Mouse (Mus musculus): ENCODE measurements around the gene Cox17.
A peak's percentile ranks its signal among the peaks of the same experiment; 100 is the strongest.

Gene Cox17

DNA sequence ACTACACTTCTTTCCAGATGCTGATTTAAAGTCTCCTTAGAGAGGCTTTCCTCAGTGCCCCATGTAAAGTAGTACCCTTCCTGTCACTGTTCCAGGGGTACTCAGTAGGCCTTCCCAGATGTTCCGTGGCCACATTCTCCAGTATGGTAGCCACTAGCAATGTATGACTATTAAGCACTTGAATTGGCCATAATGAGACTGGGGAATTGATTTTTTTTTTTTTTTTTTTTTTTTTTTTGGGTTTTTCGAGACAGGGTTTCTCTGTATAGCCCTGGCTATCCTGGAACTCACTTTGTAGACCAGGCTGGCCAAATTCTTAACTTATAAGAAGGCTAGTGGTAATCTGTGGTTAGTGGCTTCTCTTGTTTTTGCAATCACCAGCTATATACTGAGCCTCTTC is 3.1 kb downstream of the Cox17 start:
- no peak for DNase-seq (ENCODE audit: low spot score)

DNA sequence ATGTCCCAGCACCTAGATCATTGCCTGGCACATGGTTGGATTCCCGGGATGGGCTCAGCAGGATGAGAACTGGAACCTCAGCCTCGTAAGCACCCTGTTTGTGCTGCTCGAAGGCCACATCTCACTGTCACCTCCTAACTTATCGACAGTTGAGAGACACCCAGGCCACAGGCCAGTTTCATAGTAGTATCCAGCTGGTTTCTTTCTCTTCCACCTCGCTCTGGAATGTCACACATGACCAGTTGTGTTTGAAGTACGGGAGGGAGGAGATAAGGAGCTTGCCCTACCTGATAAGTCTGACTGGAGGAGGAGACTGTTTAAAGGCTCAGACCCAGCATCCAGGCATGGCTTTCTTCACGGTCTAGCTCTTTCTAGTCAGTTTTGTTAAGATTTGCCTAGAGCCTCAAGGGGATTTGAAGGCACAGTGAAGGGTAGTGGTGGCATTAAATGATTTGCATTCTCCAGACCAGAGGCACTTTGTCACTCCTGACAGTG is 3.6 kb downstream of the Cox17 start:
- no peak for DNase-seq (ENCODE audit: low spot score)

DNA sequence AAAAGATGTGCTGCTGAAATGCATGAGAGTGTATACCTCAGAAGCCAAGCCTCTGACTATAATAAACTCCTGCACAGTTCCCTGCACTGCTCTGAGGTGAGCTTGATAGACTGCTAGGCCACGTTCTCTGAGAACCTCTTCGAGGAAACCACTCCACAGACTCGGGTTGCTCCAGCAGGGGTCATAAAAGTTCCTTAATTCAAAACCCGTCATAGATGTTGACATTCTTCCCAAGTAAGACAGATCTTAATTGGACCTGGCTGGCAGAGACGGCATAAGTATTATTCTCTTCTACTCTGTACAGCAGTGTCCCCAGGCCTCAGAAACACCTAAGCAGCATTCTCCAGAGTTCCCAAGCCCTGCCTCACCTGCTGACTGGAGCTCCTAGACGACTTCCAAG is 4.1 kb downstream of the Cox17 start:
- no peak for DNase-seq (ENCODE audit: low spot score)

DNA sequence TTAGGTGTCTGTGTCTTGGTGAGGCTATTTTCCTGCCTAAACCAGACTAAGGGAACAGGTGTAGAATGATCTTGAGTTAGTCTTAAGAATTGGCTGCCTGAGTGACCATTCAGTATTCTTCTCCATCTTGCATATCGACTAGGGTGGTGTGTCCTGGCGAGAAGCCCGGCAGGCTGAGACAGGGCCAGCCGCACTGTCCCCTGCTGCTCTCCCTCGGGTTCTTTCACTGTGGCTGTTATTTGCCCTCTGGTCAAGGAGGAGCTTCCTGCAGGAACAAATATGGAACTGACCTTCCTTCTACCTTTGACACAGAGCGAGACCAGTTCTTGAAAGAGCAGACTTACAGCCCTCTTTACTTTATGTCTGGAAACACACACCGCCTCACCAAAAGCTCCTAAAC is 5.2 kb downstream of the Cox17 start:
- no peak for DNase-seq (ENCODE audit: low spot score)

DNA sequence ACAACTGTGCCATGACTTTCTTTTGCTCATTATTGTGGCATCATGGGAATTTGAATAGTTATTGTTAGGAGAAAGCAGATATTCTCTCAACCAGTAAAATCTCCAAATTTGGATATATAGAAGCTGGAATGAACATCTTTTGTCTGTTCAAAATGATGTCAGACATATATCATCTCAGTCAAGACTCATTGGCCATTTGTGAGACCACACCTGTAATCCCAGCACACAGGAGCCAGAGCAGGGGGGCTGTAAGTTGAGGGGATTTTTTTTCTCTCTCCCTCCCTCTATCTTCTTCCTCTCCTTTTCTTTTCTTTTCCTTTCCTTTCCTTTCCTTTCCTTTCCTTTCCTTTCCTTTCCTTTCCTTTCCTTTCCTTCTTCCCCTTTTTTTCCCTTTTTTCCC is 6.1 kb downstream of the Cox17 start:
- DNase-seq (ENCODE audit: low spot score) = no peak

DNA sequence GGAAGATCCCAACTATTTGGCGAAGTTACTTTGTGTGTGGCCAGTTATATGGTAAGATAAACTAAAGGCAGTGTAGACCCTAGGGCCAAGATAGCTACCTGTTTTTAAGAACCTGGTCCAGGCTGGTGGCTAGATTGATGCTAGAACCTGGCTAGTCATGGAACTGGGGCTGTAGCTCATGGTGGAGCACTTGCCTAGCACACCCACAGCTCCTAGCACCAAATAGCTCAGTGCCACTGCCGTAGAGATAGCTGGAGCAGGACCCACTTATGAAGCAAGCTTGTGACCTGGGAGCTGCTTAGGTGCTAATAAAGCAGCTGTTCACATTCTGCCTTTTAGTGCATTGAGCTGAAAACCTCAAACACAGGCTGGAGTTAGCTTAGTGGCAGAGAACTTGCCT is 6.9 kb downstream of the Cox17 start:
- no peak for DNase-seq (ENCODE audit: low spot score)

DNA sequence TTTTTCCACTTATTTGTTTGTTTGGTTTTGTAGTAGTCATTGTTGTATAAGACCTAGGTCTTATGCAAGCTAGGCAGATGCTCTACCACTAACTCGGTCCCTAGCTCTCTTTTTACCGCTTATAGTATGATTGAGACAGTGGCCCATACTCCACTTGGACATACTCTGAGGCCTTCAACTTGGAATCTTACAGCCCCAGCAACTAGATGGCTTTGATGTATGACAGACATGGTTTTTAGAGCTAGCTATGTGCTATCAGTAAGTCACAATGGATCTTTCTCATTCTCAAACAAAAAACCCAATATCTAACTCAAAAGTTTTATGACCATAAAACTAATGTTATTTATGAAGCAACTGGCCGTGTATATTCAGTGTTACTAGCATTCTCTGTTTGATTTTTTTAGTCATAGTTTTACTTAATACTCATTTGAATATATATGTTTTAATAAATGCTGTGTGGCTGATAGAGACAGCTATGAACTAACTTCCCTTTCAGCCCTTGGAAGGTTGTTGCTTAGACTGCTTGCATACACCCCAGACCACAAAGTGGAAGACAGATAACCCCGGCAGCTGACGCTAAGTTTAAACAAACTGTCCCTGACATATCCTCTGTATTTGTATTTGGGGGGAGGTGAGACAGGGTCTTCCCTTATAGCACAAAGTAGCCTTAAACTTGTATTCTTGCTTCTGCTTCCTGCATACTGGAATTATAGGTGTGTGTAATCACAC is 7.6 kb downstream of the Cox17 start:
- no peak for DNase-seq (ENCODE audit: low spot score)

DNA sequence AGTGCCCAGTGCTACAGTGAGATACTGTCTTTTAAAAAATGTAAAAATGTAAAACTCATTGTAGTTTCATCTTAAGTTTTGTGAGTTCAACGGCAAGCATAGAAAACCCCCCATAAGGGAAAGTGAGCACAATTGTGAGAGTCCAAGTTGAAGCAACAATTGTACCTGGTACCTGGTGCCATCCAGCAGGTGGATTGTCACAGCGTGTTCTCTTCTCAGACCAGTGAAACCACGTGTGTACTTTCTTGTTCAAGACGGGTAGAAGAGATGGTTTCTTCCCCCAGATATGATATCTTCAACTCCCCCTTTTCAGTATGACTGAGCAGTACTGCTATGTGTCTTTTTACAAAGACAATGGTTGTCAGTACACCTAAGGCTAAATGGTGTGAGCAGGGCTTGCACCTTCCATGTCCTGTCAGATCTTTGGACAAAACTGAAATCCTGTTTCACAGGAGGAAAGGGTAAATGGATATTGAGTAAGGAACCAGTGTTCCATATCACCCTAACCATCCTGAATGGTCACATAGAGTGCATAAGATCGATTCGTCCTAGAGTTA is 11.5 kb downstream of the Cox17 start:
- no peak for DNase-seq (ENCODE audit: low spot score)

DNA sequence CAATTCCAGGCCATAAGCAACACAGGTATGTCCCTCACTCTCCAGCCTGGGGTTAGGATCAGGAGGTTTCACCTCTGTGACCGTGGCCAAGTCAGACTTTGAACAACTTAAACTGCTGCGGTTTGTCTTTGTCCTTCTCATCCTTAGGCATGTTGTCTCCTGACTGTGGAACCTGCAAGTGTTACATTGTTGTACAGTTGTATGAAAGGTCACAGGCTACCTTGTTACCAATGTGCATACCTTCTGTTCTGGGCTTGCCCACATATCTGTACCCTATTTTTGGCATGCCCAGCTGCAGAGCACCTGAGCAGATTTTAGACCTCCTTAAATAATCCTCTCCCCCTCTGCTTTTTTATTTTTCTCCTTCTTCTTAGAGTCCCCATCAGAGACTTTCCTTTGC is 12.4 kb downstream of the Cox17 start:
- no peak for DNase-seq (ENCODE audit: low spot score)

DNA sequence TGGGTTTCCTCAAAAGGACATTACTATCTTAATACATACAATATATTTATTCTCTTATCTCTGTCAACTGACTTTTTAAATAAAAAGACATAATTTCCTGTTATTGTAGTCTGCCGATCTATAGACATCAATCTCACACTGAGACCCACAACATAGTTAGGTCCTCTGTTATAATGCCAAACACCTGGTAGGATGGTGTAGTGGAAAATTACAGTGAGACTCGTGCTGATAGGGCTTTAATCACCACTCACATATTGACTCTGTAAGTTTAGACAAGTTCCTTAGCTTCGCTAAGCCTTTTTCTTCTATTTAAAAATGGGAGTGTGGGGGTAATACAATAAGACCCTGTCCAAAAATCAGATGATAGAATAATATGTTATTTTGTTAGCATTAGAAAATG is 13.1 kb downstream of the Cox17 start:
- no peak for DNase-seq (ENCODE audit: low spot score)

DNA sequence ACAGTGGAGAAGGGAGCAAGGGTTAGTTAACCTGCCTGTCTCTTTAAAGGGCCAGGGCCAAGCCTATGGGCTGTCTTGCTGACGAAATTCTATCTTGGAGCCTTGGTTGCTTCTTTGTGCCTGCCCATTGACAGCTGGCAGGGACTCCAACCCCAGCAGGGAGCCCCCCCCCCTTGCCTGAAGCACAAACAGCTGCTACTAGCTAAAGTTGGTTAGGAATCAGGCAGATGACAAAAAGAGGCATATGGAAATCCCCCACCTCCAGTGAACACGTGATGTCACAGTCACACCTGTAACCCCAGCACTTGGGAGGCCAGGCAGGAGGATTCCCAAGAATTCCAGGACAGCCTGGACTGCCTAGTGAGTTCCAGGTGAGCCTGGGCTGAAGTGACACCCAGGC is 13.5 kb downstream of the Cox17 start:
- DNase-seq (ENCODE audit: low spot score) = no peak

DNA sequence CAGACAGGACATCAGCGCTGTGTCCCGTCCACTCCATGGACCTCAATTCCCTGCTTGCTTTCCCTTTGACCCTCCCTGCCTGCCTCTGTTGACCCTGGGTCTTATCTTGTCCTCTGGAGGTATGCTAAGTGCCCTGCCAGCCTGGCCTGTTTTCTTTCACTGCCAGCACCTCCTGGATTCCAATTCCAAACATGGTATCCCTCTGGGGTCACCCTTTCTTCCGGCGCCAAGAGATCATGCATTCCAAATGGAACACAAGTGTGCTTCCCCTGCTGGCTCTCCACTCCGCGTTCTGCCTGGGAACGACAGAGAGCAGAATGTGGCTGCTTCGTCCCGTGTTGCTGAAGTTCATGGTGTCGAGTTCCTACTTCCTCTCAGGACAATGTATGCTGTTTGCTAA is 15.1 kb downstream of the Cox17 start, which contains the start of gene Popdc2:
Gene Popdc2 (plus strand): TSS at position 277 of the 400 bp plus-strand sequence.
- peak; percentile 40 for DNase-seq (ENCODE audit: low spot score)

DNA sequence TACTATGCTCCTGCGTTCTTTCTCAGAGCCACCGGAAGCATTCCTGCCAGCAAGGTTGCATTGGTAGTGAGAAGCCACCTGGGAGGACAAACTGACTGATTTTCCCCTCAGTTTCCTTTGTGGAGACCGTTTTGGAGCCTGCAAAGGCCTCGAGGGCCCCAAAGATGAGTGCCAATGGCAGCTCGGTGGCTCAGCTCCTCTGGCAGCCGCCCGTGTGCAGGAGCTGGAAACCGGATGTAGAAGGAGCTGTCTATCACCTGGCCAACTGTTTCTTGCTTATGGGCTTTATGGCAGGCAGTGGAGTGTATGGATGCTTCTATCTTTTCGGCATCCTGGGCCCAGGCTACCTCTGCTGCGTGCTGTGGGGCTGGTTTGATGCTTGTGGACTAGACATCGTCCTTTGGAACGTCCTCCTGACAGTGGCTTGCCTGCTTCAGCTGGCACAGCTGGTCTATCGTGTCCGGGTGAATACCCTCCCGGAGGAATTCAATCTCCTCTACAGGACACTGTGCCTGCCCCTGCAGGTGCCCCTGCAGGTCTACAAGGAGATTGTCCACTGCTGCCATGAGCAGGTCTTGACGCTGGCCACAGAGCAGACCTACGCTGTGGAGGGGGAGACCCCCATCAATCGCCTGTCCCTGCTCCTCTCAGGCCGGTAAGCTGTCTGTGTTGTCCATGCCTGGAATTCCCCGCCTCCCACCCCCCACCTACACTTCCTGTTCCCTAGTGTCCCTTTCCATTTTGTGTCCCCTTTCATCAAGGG is 15.9 kb downstream of the Cox17 start:
- no peak for DNase-seq (ENCODE audit: low spot score)

DNA sequence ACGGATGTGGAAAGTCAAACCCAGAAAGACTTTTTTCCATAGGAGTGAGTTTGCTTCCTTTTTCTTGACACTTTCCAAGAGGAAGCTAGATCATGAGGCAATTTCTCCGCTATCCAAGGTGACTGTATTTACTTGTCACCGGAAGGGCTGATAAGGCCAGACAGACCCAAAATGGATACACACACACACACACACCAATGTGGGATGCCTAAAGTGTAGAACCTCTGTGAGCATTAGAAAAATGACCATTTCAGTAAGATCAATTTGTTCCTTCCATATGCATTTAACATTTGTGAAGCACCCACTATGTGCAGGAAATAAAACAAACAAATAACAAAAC is 16.4 kb downstream of the Cox17 start:
- no peak for DNase-seq (ENCODE audit: low spot score)

DNA sequence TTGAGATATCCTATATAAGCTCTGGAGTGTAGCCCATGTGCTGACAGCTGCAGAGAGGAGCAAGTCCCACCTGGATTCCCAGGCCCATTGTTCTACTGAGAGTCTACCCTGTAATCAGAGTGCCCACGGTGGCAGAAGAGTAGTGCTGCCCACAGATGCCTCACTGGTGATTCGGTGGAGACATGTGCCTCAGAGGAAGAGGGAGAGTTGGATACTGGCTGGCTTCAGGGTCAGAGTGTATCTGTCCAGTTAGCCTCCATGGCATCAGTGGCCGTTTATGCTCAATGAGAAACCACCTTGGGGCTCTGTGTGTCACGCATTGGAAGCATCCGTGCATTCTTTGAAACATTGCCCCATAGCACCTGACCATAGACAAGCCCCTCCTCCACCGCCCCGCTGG is 16.9 kb downstream of the Cox17 start:
- no peak for DNase-seq (ENCODE audit: low spot score)

DNA sequence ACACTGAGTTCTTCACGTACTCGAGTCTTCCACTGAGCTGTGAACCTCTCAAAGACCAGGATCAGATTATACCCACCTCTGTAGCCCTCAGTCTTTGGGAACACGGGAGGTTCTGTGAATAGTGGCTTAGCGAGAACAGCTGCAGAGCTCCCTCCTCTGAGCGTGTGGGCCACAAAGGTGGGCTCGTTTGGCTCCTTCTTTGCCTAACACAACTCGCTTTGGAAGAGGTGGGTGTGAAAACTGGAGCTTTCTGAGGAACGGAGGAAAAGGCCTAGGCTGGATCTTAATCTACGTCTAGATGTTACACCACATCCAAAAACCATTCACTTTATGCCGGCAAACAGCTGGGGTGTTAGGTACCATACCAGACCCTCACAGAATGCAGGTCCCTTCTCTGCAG is 18.6 kb downstream of the Cox17 start:
- DNase-seq (ENCODE audit: low spot score) = no peak

DNA sequence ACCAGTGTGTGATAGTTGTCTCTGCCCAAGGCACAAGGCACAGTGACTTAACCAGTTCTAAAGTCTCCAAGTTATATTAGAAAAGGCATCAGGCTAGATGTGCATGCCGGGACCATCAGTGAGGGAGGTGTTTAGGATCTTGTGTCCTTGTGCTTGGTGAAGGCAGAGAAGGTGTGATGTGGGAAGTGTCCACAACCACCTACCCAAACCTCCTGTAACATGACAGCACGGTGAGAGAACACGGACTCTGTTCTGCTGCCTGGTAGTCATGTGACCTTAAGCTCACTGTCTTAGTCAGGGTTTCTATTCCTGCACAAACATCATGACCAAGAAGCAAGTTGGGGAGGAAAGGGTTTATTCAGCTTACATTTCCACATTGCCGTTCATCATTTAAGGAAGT is 19.4 kb downstream of the Cox17 start:
- DNase-seq (ENCODE audit: low spot score) = no peak

DNA sequence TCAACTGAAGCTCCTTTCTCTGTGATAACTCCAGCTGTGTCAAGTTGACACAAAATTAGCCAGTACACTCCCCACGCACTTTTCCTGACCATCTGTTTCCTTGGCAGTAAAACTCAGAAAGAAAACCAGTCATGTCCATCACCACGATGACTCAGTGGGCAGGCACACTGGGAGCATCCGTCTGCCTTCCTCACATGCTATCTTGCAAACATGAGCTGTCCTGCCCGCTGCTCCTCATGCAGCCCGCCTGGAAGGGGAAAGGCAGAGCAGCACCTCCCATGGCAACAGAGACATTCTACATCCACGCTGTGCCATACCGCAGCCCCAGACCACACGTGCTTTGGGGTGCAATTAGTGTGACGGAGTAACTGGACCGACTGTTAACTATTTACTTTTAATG is 21.5 kb downstream of the Cox17 start:
- DNase-seq (ENCODE audit: low spot score) = no peak

DNA sequence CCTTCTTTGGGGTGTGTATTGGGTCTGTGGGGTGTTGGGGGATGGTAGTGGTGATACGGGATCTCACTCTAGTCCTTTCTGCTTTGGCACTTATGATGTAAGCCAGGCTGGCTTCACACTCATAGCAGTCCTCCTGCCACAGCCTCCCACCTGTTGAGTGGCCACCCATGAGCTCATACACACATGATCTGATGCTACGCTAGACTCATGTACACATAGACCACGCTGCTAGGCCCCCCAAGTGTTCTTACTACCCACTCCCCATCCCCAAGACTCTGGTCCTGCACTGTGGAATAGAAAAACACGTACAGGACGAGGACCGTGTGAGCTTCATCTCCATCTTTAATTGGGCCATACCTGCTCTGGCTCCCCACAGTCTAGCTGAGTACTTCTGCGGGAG is 22.2 kb downstream of the Cox17 start:
- no peak for DNase-seq (ENCODE audit: low spot score)

DNA sequence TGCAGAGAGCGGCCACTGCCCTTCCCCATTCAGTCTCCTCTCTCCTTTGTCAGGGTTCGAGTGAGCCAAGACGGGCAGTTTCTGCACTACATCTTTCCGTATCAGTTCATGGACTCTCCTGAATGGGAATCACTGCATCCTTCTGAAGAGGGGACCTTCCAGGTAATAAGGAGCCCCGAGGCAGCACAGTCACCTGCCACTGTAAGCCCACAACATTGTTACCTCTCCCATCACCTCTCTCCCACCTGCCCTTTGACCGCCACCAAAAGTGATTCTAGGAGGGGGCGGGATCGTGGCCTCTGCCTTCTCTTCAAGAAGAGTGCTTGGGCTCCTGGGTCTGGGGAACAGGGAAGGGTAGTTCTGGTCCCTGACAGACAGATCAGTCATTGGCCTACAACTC is 22.6 kb downstream of the Cox17 start:
- DNase-seq (ENCODE audit: low spot score) = no peak

DNA sequence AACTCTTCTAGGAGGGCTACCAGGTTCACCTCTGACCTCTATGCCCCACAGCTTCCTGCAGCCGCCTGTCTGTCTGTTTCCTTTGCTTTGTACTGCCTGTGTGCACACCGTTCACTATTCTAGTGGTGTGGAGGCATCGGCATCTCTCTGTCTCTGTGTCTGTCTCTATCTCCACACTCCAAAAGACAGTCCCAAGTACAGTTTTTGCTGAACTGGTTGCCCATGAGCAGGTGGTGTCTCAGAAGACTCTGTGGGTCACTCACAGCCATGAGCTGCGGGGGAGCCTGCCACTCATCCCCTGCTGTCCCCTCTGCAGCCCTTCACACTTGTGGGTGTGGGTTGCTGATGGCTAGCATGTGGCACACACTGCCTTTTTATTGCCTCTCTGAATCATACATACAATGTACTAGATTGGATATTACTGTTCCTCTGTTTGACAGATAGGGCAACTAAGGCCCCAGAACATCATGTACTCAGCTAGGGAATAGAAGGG is 23.2 kb downstream of the Cox17 start:
- DNase-seq (ENCODE audit: low spot score) = no peak

DNA sequence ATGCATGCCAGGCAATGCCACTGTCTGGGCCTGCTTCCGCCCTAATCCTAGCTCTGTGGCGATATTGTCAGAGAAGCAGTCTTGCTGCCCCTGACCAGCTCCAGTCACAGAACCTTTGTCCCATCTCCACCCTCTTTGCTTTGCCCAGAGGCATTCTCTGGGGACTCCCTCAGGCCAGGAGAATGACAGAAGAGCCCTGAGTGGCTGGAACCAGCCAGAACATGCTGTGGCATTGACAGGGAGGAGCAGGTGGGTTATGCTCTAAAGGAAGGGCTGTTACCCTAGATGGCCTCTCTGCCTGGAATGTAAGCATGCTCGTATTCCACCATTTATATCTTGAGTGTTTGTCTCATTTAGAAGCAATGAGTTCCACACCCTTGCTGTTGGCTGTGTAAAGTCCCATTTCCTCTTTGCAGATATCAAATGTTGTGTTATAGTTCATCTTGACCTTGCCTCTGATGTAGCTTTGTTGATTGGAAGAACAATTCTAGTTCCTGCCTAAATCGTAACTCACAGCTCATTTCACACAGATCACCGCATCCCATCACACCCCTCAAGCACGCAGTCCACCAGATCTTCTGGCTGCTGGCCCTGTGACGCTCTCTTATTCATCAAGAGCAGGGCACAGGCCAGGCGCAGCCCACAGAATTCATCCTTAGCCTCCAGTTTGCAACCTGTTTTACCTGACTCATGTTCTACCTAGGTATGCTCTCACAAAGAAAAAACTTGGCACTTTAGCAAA is 24.0 kb downstream of the Cox17 start:
- DNase-seq (ENCODE audit: low spot score) = no peak

Data from embryo, embryonic 10.5 days (tissue).